Mouse (Mus musculus) brain, embryonic 14.5 days (tissue): ENCODE data around the gene Xylt1. TPM values are rescaled to one million over a fixed set of nuclear protein-coding genes. Genes with fewer than 3 reads are reported as not detected.

Experiments used
- DNase-seq: peaks from one replicate; pipeline ENCODE4 v3.0.0-alpha.2; 2011; ENCODE audit warnings: low read depth
- CTCF ChIP-seq: fragments of 200-500 bp; IDR thresholded peaks from 2 replicates; pipeline ENCODE4 v1.5.1; 2012; ENCODE audit warnings: inconsistent platforms, mild to moderate bottlenecking, moderate library complexity, borderline replicate concordance; ENCODE audit not compliant: insufficient read depth, insufficient read length; ENCODE audit errors: extremely low read depth
- POLR2A ChIP-seq: fragments of 200-500 bp; IDR thresholded peaks from 2 replicates; pipeline ENCODE4 v1.6.1; 2012; ENCODE audit warnings: mild to moderate bottlenecking, inconsistent platforms, borderline replicate concordance; ENCODE audit not compliant: poor library complexity, insufficient read depth, insufficient read length, severe bottlenecking; ENCODE audit errors: extremely low read depth
- polyA plus RNA-seq: library from polyadenylated mRNA; depleted of rRNA; stranded (reverse); fragments of >200 nt; gene quantifications from 2 replicates; pipeline ENCODE4 v1.2.3, GENCODE M21; 2012

Gene Xylt1
- polyA plus RNA-seq, 1 experiment, result 8.2 TPM

- TF ChIP-seq POLR2A, result no peak
- no peak for TF ChIP-seq CTCF
- peak; percentile 26 for DNase-seq
Observed at GRCm38 (mm10) chr7:117516896-117517295, 136.1 kb downstream of the Xylt1 start.

GRCm38 (mm10) chr7:117521369-117521768 is 140.6 kb downstream of the Xylt1 start:
- no peak for DNase-seq
- no peak for TF ChIP-seq POLR2A
- TF ChIP-seq CTCF, result no peak

- DNase-seq, result peak; percentile 14
- TF ChIP-seq POLR2A (no peak), CTCF (no peak)
Observed at GRCm38 (mm10) chr7:117522092-117522635, 141.4 kb downstream of the Xylt1 start.

GRCm38 (mm10) chr7:117524430-117525214 is 143.8 kb downstream of the Xylt1 start:
- peak; percentile 76 for DNase-seq

GRCm38 (mm10) chr7:117525678-117526077 is 144.9 kb downstream of the Xylt1 start:
- TF ChIP-seq POLR2A, result no peak
- TF ChIP-seq CTCF, result no peak
- DNase-seq, result no peak

More at GRCm38 (mm10) chr7:117524430-117525214, 143.8 kb downstream of the Xylt1 start:
- TF ChIP-seq CTCF (no peak), POLR2A (no peak)

GRCm38 (mm10) chr7:117526570-117526969 is 145.8 kb downstream of the Xylt1 start:
- no peak for TF ChIP-seq CTCF
- no peak for TF ChIP-seq POLR2A
- DNase-seq, result no peak

- TF ChIP-seq CTCF (no peak), POLR2A (no peak)
- DNase-seq, result no peak
Observed at GRCm38 (mm10) chr7:117529787-117530655, 149.2 kb downstream of the Xylt1 start.

DNA sequence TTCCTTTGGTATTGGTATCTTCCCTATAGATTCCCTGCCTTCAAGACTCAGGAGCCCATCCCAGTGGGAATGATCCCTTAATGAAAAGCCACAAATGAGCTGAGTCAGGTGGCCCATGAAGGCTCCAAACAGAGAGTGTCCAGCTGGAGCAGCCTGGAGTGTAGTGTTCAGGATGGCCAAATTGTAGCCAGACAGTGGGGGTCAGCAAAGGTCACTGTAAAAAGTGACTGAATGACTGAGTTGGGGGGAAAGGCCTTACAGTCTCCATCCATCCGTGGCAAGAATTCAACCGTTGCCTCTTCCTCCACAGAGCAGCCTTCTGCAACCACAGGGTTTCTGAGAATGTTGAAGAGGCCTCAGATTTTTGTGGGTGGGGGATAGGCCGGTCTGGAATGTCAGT is 151.9 kb downstream of the Xylt1 start:
- DNase-seq, result no peak
- TF ChIP-seq CTCF (no peak), POLR2A (no peak)

DNA sequence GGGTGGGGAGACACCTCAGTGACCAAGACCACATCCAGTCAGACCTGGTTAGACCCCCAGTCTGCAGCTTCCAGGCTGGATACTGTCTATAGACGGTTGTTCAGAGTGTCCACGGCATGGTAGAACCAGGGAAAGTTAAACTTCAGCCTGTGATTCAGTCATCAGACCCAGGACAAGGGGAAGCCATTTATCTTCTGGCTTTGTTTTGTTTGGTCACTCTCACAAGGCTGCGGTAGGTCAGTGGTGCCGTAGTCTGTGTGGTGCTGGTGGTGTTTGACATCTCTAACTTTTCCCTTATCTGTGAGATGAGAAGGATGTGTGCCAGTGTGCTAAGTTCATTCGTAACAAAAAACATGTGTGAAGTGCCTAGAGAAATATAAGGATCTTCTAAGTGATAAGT is 152.4 kb downstream of the Xylt1 start:
- TF ChIP-seq POLR2A (no peak), CTCF (no peak)
- no peak for DNase-seq

DNA sequence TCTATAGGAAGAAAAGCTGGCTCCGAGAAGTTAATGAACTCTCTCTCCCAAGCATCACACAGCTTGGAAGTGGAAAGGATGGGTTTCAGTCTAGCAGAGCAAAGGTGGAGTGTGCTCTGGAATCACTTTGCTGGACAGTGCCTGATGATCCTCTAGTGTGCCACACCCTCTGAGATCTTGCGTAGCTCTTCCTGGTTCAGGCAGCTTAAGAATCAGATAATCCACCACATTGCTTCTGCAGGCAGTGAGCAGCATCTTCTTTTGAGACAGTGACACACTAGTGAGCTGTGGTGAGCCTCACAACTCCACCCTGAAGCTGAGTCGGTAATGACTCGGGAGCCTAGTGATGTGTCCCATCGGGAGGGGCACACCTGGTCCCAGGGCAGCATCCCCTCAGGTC is 159.2 kb downstream of the Xylt1 start:
- DNase-seq, result no peak
- TF ChIP-seq CTCF (no peak), POLR2A (no peak)

DNA sequence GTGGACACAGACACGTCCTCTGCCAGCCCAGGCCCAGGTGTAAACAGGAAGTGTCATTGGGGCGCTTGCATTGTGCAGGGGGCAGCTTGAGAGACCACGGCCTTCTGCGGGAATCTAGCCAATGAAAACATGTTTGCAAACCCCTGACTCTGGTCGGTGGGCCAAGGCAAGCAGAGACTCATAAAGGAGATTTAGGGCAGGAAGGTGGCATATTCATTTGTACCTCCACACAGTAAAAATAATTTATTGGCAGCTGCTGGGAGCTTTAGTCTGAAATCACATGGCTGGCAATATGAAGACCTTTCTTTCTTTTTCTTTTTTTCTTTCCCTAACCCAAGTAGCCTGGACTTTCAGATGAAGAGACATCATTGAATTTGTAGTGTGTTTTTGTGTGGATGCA is 159.6 kb downstream of the Xylt1 start:
- no peak for DNase-seq
- no peak for TF ChIP-seq POLR2A
- TF ChIP-seq CTCF, result no peak

DNA sequence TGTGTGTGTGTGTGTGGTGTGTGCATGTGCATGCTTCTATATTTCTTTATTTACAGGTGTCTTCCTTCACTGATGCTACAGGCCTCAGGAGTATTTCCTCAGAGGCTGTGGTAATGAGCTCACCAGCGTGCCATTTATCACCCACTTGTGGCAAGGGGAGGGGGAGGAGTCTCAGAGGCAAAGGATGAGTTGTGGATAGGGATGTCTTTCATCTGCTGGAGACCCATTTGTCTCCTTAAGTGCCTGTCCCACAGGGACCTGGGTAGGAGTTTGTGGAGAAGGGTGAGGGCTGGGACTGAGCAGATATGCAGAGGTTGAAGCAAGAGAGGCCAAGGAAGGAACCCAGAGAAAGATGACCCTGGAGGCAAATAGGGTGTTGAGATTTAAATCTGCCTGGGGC is 160.3 kb downstream of the Xylt1 start:
- no peak for DNase-seq
- TF ChIP-seq POLR2A (no peak), CTCF (no peak)
